Mouse (Mus musculus): ENCODE results near the gene Gpr152. TPM values are rescaled to one million over a fixed set of nuclear protein-coding genes. Genes with fewer than 3 reads are reported as not detected.
"Not testable (repeated sequence)": the region's sequence is repeated elsewhere in the genome, so short reads cannot be mapped to it uniquely, and the experiment has no call there.

Gene Gpr152
- total RNA-seq, 2 experiments from 2014 or later: 0.10 TPM; not detected in 1

GRCm38 (mm10) chr19:4112063-4112960, 27.3 kb upstream of the Gpr152 start:
- no peak for DNase-seq

- peak; percentile 97 to 99 for DNase-seq
Measured at GRCm38 (mm10) chr19:4113186-4113805, 26.3 kb upstream of the Gpr152 start.

GRCm38 (mm10) chr19:4113806-4114230, 25.8 kb upstream of the Gpr152 start:
- DNase-seq: peak; percentile 56 to 60

DNA sequence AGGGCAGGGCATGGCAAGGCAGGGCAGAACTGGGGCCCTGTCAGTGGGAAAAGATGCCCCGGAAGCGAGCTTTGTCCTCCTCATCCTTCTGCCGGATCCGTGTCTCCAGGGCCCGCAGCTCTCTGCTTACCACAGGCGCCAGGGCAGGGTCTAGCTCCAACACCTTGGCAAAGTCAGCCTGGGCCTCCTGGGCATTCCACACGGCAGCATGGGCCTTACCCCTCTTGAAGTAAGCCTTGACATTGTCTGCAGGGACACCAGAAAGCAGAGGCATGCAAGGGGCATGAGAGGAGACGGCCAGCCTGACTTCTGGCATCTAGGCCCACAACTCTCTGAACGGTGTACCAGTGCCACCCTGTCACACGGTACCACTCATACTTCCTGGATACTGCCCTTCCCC, 25.0 kb upstream of the Gpr152 start:
- no peak for DNase-seq

DNA sequence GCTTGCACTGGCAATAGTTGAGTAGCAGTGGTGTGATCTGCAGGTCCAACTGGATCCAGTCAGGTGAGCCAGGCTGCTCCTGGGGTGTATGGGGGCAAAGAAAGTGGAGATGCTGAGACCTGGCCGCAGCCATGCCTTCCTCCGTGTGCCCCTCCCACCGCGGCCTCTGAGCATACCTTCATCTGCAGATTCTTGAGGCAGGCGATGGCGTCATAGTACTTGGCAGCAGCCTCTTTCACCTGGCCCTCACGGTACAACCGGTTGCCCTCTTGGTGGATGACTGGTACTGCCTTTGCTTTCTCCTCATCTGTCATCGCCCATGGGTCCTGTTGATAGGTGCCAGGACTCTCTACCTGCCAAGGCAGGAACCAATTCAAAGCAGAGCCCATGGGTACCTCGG, 24.4 kb upstream of the Gpr152 start:
- no peak for DNase-seq

DNA sequence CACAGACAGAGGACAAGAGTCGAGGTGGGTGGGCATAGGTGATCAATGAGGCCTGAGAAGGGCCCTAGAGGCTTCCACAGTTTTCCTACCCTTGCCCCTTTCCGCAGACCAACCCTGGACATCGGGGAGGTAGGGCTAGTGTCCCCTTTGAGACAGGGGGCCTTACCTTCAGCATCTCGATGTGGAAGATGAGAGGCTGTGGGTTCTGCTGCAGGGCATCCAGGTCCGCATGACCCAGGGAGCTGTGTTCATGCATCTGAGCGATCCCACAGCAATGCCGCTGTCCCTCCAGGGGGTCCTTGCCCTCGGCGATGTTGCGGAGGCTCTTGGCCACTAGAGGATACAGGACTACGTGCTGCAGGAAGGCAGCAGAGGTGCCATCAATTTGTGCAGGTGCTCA, 23.8 kb upstream of the Gpr152 start:
- no peak for DNase-seq

DNA sequence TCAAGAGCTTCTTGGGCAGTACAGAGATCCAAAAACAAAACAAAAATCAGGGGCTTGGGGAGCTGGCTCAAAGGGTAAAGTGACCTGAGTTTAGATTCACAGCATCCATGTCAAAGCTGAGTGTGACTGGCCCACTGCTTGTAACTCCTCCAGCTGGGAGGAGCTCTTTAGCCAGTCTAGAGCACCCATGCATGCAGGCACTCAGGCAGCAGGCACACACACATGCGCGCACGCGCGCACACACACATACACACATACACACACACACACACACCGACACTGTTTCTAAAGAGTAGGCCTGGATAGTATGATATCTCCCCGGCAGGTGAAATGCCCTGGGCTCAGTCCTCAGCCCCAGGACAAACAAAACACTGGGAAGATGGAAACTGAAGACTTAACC, 22.6 kb upstream of the Gpr152 start:
- DNase-seq: no peak

DNA sequence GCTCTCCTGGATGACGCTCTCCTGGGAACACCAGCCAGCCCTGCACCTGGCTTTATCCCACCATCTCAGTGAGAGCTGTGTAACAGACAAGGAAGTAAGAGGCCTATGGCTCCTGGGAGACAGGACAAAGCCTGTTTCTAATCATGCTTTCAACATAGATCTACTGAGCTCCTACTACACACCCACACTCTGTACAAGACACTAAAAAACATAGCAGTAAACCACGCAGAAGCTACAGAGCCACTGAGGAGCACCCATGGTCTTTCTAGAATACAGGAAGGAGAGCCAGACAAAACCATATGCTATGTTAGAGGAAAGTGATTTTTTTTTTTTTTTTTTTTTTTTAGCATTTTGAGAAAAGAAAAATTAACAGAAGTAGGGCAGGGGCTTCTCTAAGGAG, 21.2 kb upstream of the Gpr152 start:
- no peak for DNase-seq

DNA sequence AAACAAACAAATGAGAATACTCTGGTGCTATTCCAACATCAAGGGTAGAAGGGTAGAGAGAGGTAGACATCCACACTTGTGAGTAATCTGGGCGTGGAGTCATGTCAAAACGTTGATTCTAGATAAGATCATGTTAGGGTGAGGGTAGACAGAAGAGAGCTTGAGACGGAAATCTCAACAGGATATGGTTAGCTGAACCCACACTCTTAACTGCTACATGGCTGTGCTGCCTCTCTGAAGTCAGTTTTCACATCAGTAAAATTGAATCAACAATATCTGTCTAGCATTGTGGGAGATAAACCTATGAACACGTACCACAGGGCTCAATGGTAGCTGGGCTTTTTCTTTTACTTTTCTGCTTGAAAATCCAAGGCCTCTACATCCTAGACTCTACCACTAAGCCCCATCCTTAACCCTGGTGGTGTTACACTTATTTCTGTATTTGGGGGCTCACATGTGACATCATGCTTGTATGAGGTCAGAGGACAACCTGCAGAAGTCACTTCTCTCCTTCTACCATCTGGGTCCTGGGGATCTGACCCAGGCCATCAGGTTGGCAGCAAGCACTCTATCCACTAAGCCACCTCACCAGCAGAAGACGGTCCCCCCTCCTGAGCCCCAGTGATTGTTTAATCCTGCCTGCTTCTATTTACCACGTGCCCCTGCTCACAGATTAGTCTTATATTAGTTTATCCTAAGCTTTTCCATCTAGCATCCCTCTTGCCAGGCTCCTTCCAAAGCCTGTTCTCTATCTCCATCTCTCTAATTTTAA, 19.7 kb upstream of the Gpr152 start:
- DNase-seq: no peak

DNA sequence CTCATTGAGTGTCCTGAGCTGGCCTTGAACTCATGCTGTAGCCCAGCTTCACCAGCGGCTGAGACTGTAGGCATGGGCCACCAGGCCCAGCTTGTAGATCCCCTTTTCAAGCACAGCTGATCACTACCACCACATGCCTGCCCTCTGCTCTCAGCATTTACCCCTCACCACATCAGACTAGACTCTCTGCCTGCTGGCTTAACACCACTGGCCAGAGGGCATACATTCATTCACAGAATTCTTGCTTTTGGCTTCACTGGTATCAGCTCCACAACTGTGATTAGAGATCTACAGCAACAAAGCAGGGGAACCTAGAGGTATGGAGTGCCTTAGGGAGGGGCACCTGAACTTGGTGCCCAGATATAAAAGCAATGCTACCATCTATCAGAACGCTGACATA, 19.1 kb upstream of the Gpr152 start:
- DNase-seq: no peak

DNA sequence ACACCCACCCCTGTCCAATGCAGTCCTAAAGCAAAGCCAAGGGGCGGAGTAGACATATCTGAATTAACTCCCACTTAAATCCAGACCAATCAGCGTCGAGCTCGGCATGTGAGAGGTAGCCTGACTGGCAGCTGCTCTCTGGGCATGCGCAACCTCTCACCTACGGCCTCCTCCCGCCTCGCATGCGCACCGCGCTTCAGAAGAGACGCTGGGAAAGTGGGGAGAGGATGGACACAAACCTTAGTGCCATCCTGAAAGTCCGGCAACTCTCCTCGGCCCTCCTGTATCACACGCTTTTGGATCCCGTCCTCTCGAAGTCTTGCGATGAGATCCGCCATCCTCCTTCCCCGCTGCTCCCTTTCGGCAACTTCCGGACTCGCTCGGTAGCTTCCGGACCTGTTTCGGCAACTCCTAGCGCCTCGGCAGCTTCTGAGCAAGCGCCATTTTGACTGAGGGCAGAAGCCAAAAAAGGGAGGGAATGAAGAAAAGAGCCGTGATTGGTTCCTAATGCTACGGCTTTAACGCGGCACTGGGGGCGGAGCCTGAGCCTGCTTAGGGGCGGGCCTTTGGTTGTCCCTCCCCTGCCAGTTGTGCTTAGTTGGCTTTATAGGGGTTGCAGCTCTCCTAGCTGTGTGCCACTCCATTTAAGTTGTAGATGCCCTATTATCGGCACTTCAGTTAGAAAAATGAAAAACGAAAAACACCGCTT, 18.3 kb upstream of the Gpr152 start:
- peak; percentile 97 to 98 for DNase-seq

- not testable (repeated sequence) for DNase-seq
Measured at GRCm38 (mm10) chr19:4121896-4122295, 17.7 kb upstream of the Gpr152 start.

DNA sequence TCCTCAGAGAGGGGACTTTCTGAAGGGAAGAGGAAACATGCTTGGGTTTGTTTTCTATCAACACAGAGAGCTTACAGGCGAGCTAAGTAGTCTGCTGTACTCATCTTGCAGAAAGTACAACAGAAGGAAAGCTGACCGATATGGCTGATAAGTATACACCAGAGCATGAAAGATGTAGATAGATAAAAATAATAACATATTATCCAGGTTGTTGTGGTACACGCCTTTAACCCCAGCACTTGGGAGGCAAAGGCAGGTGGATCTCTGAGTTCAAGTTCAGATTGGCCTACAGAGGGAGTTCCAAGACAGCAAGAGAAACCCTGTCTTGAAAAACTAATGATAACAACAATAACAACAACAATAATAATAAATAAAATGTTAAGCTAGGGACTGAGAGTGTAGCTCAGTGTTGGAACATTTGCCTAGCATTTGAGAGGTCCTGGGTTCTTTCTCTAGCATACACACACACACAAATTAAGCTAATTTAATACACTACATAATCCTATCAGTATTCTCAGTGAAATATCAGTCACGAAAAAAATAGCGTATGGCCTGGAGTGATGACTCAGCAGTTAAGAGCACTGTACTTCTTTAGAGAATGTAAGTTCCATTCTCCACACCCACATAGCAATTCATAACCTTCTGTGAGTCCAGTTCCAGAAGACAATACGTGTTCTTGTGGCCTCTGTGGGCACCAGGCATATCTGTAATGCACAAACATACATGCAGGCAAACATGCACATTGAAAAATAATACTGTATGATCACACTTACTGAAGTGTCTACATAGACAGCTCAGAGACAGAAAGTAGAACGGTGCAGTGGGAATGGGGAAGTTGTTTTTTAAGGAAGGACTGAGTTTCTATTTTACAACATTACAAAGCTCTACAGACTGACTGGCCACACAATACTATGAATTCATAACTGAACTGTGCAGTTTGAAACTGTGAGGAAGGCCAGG, 16.9 kb upstream of the Gpr152 start:
- no peak for DNase-seq

- DNase-seq: no peak
Measured at GRCm38 (mm10) chr19:4124432-4124831, 15.2 kb upstream of the Gpr152 start.

GRCm38 (mm10) chr19:4125268-4125667, 14.3 kb upstream of the Gpr152 start:
- not testable (repeated sequence) for DNase-seq

- peak; percentile 99 to 100 for DNase-seq
Measured at GRCm38 (mm10) chr19:4125741-4126696, 13.6 kb upstream of the Gpr152 start, which contains the start of gene Aip. Gene Aip (minus strand): TSS chr19:4125858.

- DNase-seq: no peak
Measured at GRCm38 (mm10) chr19:4126759-4127495, 12.7 kb upstream of the Gpr152 start.

- no peak for DNase-seq
Measured at GRCm38 (mm10) chr19:4129462-4129861, 10.1 kb upstream of the Gpr152 start.

DNA sequence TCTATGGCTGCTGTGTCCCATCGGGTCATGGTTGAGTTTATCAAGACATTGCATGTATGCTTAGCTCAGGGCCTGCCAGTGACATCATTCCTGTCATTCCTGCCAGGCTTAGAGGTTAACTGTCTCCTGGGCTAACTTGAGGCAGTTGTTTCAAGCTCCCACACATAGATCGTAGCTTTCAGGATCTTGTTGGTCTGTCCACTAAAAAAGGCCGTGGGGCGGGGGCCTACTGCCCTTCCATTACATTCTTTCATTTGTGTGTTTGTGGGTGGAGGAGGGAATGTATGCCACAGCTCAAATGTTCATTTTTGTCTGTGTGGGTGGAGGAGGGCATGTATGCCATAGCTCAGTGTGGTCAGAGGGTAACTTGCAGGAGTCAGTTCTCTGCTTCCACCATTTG, 9.5 kb upstream of the Gpr152 start:
- DNase-seq: no peak
